Mouse (Mus musculus): ENCODE data around the gene Krba1.

Krba1 gene

DNA sequence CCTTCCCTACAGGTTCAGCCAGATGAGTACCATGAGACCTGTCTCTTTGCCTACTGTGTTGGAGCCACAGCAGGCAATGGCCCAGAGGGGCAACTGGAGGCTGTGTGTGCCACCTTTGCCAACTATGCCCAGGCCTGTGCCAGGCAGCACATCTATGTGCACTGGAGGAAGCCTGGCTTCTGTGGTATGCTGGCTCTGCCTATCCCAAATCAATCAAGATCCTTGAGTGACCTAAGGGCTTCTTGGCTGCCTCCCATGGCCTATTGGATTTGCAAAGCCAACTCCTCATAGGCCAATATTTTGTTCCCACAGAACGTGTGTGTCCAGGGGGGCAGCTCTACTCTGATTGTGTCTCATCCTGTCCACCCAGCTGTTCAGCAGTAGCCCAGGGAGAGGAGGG, 56.8 kb downstream of the Krba1 start:
- DNase-seq, result no peak

DNA sequence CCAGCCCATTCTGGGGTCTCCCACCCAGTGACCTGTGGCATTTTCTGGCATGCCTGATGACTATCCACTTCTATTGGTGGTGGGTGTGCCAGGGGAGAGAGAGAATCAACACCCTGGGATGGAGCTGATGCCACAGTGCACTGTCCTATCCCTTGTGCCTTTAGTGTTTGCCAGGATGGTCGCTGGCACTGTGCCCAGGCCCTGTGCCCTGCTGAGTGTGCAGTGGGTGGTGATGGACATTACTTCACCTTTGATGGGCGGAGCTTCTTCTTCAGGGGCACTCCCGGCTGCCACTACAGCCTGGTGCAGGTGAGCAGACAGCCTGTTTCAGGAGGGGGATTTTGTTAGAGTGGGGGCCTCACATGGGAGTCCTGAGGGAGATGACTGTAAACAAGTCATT, 57.4 kb downstream of the Krba1 start:
- DNase-seq, result no peak

DNA sequence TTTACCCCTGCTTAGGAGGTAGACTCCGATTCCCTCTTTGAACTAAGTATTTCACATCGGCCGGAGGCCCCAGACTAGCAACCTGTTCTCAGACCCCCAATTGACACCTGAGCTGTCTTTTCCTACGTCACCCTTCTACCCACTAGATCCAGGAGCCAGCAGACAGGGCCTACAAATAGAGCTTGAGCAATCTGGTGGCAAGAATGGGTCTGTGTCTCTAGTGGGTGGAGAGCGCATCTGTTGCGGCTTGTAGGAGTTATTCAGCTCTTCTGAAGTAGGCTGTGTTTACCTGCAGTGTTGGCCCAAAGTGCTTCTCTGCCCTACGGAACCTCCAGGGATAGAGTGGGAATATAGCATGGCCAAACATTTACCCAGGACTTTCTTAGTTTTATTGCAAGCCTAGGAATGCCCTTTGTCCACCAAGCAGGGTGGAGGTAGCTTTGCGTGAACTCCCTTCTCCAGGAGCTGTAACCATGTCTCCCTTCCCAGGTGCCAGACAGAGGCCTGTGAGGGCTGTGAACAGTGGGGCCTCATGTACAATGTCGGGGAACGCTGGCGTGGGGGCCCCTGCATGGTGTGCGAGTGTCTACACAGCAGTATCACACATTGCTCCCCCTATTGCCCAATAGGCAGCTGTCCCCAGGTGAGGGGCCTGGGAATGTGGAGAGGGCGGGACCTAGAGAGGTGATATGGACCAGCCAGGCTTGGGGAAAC, 69.7 kb downstream of the Krba1 start:
- DNase-seq, result no peak

DNA sequence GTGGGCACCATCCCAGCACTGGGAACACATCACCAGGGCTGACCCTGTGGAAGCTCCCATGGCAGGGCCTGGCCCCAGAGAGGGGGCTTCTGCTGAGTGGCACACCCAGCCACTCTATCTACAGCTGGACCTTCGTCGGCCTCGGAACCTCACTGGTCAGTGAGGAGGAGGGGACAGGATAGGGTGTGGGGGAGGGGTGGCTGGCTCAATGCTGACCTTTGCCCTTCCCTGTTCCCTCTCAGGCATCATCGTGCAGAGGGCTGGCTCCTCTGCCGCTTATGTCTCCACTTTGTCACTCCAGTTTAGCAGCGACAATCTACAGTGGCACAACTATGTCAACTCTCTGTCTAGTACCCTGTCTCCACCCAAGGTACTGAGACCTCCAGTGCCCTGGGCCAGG, 71.3 kb downstream of the Krba1 start:
- DNase-seq, result no peak

DNA sequence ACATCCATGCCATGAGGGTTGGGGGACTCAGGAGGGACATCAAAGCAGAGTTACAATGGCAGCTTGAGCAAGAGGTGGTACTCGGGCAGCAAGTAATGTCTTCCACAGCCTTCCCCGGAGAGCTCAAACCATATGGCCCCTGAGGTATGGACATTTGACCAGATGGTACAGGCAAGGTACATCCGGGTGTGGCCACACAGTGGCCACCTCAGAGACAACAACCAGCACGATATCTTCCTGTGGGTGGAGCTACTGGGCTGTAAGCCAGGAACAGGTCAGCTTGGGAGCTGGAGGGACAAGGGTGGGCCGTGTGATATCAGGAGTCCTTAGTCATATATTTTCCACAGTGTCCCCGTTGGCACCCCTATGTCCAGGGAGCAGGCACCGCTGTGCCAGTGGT, 72.1 kb downstream of the Krba1 start:
- DNase-seq, result no peak
